Mouse (Mus musculus): Measurements from ENCODE around the gene Rims3. TPM values are rescaled to one million over a fixed set of nuclear protein-coding genes. Genes with fewer than 3 reads are reported as not detected.

Gene Rims3
- polyA plus RNA-seq, 1 experiment from 2014 or later, result 0.41 TPM

DNA sequence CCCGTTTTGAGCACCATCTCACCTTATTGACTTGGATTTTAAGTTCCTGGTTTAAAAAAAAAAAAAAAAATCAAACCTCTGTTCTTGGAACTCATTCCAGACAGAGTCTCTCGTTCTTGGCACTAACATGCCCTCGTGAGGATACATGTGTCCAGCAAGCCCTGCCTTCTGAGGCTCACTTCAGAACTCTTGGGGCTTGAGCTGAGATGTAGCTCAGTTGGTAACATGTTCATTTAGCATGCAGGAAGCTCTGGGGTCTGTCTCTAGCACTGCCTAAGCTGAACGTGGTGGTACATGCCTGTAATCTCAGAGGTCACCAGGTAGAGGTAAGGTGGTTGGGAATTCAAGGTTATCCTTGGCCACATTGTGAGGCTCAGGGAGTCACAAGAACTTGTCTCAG, 31.5 kb downstream of the Rims3 start:
- no peak overlapping the region for H3K4me3 ChIP-seq
- no peak overlapping the region for H3K27ac ChIP-seq
- ATAC-seq (ENCODE audit: low FRiP score, low read depth), result no peak
- no peak overlapping the region for H3K4me2 ChIP-seq (replicated peaks)
- 22% methylated on average over 4 of the region's 4 CpGs for WGBS
- no peaks in the 10 kb centered on the region for H3K27me3 ChIP-seq
- H3K4me1 ChIP-seq, result peaks cover 24% of the 10 kb centered on the region
- H3K9me3 ChIP-seq, result no peaks in the 10 kb centered on the region
- no peaks in the 10 kb centered on the region for H3K36me3 ChIP-seq
- no peak overlapping the region for H3K9ac ChIP-seq

DNA sequence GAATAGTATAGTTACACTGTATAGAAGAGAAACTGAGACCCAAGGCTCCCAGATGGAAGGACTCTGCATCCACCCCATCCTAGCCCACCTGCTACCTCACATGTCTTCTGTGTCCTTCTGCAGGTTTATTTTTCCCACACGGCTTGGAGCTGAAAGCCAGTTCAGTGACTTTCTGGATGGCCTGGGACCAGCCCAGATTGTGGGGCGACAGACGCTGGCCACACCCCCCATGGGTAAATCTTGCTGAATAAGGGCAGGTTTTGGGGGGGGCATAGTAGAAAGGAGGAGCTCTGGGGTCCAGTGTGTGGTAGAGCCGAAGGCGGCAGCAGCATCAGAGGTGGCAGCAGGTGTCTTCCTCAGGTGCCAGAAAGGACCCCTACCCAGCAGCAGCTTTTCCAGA, 32.2 kb downstream of the Rims3 start:
- no peaks in the 10 kb centered on the region for H3K9me3 ChIP-seq
- no peaks in the 10 kb centered on the region for H3K27me3 ChIP-seq
- 84% methylated on average over 5 of the region's 5 CpGs for WGBS
- peaks cover 26% of the 10 kb centered on the region for H3K4me1 ChIP-seq
- H3K36me3 ChIP-seq, result no peaks in the 10 kb centered on the region
- H3K4me2 ChIP-seq (replicated peaks), result no peak overlapping the region
- no peak for ATAC-seq (ENCODE audit: low FRiP score, low read depth)
- H3K9ac ChIP-seq, result no peak overlapping the region
- H3K4me3 ChIP-seq, result no peak overlapping the region
- no peak overlapping the region for H3K27ac ChIP-seq

DNA sequence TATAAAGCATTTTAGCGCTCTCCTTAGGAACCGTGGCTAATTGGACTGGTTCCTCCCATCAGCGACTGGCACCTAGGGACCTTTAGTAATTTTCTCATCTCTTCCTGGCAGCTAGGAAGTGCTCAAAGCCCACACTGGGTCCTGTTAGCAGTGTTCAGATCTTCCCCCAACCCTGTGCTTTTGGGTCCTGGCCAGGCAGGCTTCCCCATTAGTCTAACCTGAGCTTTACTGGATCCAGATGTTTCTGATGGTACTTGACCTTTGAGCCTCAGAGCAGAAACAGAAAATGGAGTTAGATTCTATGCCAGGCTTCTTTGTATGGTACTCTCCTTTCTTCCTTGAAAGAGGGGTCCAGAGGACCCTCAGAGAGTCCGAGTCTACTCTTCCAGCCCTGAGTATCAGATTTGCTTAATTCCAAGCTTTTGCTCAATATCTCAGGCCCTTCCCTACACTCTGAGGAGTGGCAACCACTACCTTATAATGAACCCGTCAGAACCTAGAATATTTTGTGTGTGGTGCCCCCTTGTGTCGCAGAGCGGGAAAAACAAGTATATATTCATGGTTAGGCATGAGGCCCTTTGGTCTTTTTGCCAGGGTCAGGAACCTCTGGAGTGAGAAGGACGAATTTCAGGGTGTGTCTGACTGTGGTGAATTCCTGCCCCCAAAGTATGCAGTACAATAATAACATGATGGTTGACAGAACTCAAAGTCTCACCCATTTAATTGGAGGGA, 32.9 kb downstream of the Rims3 start:
- Histone ChIP-seq H3K36me3 (no peaks in the 10 kb centered on the region), H3K27ac (no peak overlapping the region), H3K9ac (no peak overlapping the region), H3K27me3 (no peaks in the 10 kb centered on the region), H3K4me2 (replicated peaks) (no peak overlapping the region), H3K4me3 (no peak overlapping the region), H3K4me1 (peaks cover 20% of the 10 kb centered on the region), H3K9me3 (no peaks in the 10 kb centered on the region)
- WGBS, result 21% methylated on average over 8 of the region's 8 CpGs
- ATAC-seq (ENCODE audit: low FRiP score, low read depth), result no peak

DNA sequence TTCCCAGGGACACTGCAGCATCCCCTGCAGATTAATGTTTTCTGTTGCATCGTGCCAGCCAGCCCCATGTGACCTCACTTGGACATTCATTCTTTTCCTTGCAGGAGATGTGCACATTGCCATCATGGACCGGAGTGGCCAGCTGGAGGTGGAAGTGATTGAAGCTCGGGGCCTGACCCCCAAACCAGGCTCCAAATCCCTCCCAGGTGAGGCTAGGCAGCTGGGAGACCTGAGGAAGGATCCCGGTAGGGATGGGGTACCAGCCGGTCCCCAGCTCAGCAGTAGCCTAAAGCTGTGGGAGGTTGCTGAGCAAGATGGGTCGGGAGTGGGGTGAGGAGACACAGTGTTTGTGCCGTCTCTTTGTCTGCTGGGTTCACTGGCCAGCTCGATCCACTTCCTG, 34.3 kb downstream of the Rims3 start:
- no peak overlapping the region for H3K4me3 ChIP-seq
- H3K4me1 ChIP-seq, result peaks cover 19% of the 10 kb centered on the region
- H3K27me3 ChIP-seq, result no peaks in the 10 kb centered on the region
- no peak for ATAC-seq (ENCODE audit: low FRiP score, low read depth)
- WGBS, result 67% methylated on average over 8 of the region's 8 CpGs
- H3K4me2 ChIP-seq (replicated peaks), result no peak overlapping the region
- no peaks in the 10 kb centered on the region for H3K9me3 ChIP-seq
- no peak overlapping the region for H3K9ac ChIP-seq
- no peaks in the 10 kb centered on the region for H3K36me3 ChIP-seq
- no peak overlapping the region for H3K27ac ChIP-seq

DNA sequence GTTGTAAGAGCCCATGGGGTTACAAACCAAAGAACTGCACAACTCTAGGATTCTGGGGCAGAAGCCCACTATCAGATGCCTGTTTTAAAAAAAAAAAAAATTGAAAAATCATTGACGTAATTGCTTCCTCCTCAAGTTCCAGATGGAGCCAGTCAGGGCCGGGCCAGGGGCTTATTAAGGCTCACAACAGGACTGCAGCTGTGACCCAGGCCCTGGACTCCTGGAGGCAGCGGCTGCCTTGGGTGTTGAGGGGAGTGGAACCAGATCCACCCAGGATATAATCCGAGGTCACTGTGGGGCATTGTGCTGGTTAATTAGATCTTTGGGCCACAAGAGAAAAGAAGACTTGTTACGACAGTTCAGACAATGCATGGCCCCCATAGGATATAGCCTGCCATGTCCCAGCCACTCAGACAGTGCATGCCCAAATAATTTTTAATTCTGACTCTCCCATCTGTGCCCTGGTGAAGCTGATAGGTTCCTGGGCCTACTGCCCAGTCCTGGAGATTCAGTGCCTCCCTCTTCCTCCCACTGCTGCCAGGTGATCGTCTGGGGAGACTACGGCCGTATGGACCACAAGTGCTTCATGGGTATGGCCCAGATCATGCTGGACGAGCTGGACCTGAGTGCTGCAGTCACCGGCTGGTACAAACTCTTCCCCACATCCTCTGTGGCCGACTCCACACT, 36.3 kb downstream of the Rims3 start:
- WGBS, result 45% methylated on average over 11 of the region's 11 CpGs

DNA sequence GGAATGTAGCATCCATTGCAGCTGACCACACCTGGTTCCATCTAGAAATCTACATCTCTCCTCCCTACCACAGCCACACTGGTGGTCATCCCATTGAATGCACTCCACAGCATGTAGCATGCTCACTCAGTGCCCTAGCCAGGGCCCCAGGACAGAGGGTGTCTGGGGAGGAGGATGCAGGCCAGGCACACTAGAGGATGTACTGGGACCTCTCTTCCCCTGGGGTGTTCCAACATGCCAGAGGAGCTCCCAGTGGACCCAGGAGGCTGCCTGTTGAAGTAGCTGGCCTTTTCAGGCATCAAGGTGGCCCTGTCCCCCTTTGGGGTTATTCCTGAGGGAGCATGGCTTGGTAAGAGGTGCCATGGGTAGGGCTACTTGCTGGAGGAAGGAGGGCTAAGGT, 37.3 kb downstream of the Rims3 start:
- Histone ChIP-seq H3K9ac (no peak overlapping the region), H3K9me3 (no peaks in the 10 kb centered on the region), H3K4me3 (no peak overlapping the region), H3K27ac (no peak overlapping the region), H3K4me1 (peaks cover 12% of the 10 kb centered on the region; the same call in 1 of the 2 replicates), H3K27me3 (no peaks in the 10 kb centered on the region), H3K4me2 (replicated peaks) (no peak overlapping the region), H3K36me3 (no peaks in the 10 kb centered on the region)
- no peak for ATAC-seq (ENCODE audit: low FRiP score, low read depth)

More for the DNA sequence above, 36.3 kb downstream of the Rims3 start:
- H3K4me3 ChIP-seq, result no peak overlapping the region
- no peaks in the 10 kb centered on the region for H3K27me3 ChIP-seq
- H3K4me2 ChIP-seq (replicated peaks), result no peak overlapping the region
- no peaks in the 10 kb centered on the region for H3K36me3 ChIP-seq
- peak; percentile 67; the same call in 1 of the 2 replicates for ATAC-seq (ENCODE audit: low FRiP score, low read depth)
- peaks cover 14% of the 10 kb centered on the region for H3K4me1 ChIP-seq
- H3K27ac ChIP-seq, result no peak overlapping the region
- no peaks in the 10 kb centered on the region for H3K9me3 ChIP-seq
- H3K9ac ChIP-seq, result no peak overlapping the region

DNA sequence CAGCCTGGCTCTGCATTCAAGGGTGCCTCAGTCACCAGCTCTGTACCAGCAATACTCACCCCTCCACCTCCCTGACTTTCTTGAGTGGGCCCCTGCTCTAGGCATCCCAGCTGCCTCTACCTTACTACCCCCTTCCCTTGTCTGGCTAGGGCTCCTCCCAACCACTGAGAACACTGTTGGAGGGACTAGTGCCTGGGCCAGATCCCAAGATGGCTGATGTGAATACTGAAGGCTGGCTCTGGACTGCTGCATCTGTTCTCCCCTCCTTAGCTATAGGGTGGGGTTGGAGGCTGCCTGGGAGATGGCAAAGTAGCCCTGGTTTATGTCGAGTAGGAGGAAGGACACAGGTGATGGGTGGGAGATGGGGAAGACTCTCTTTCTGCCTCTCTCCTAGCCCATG, 37.9 kb downstream of the Rims3 start:
- Histone ChIP-seq H3K27me3 (no peaks in the 10 kb centered on the region), H3K27ac (no peak overlapping the region), H3K4me3 (no peak overlapping the region), H3K36me3 (no peaks in the 10 kb centered on the region), H3K9ac (no peak overlapping the region), H3K4me2 (replicated peaks) (no peak overlapping the region), H3K9me3 (no peaks in the 10 kb centered on the region), H3K4me1 (peaks cover 12% of the 10 kb centered on the region; the same call in 1 of the 2 replicates)
- WGBS, result 56% methylated on average over 1 of the region's 1 CpGs
- no peak for ATAC-seq (ENCODE audit: low FRiP score, low read depth)

DNA sequence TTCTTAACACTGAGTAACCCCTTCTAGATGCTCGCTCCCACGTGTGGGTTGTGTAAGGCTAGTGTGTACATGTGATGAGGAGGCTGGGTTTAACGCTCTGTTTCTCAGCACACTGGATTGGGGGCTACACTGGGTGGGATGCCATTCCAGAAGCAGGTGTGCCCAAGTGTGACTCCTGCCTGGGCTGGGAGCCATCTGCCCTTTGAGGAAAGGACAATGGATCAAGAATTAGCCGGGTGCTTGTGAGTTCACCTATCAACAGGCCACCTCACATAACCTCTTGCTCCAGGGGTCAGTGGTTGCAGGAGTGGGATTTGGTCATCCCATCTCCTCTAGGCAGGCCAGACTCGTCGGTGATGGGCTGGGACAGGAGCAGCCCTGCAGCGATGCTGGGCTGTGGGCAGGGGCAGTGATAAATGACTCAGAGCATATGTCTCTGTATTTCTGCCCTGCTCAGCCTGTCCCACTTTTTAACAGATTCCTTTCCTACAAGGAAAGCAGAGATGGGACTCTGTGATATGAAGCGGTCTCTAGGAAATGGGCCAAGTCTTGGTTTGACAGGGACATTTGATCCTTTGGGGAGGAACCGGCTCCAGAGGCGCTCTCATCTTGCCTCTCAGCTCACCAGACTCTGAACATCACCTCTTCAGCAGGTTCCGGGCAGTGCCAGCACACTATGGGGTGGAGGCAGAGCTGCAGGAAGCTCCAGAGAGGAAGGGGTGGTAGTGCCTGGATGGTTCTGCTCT, 39.2 kb downstream of the Rims3 start:
- Histone ChIP-seq H3K36me3 (no peaks in the 10 kb centered on the region), H3K9me3 (no peaks in the 10 kb centered on the region), H3K27ac (no peak overlapping the region), H3K4me3 (no peak overlapping the region), H3K4me2 (replicated peaks) (no peak overlapping the region), H3K4me1 (peaks cover 12% of the 10 kb centered on the region; the same call in 1 of the 2 replicates), H3K27me3 (no peaks in the 10 kb centered on the region), H3K9ac (no peak overlapping the region)
- no peak for ATAC-seq (ENCODE audit: low FRiP score, low read depth)
- WGBS, result 69% methylated on average over 11 of the region's 11 CpGs

DNA sequence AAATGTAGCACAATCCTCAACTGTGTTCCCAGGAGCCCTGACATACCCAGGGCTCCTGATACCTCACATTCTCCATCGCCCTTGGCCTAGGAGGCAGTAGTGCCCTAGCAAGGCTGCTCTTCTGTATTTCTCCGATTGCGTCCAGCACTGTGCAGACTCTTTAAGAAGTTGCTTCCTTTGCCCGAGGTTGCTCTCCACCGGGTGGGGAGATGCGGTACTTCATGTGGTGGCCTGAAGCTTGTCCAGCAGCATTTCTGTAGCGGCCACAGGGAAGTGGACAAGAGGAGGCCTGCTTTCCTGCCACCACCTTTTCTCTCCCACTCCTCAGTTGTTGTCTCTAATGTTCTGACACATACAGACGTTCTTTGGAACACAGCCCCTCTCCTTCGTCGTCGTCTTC, 40.0 kb downstream of the Rims3 start:
- peaks cover 12% of the 10 kb centered on the region; the same call in 1 of the 2 replicates for H3K4me1 ChIP-seq
- no peaks in the 10 kb centered on the region for H3K27me3 ChIP-seq
- H3K36me3 ChIP-seq, result no peaks in the 10 kb centered on the region
- no peak for ATAC-seq (ENCODE audit: low FRiP score, low read depth)
- H3K9ac ChIP-seq, result no peak overlapping the region
- no peaks in the 10 kb centered on the region for H3K9me3 ChIP-seq
- no peak overlapping the region for H3K4me2 ChIP-seq (replicated peaks)
- 73% methylated on average over 11 of the region's 11 CpGs for WGBS
- no peak overlapping the region for H3K27ac ChIP-seq
- no peak overlapping the region for H3K4me3 ChIP-seq

DNA sequence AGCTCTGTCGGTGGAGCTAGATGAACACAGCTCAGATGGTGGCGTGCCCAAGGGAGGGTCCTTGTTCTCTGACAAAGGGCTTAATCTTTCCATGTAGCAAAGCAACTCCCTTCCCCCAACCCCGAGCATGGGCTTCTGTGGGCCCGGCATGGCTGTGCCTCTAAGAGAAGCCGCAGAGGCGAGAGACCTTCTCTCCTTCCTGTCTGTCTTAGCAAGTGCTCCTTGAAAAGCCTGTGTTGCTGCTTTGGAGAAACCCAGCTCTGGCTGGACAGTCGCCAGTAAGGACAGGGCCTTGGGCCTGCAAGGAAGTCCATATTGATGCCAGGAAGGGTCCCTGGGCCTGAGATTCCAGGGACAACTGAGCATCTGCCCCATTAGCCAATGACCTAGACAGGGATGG, 40.6 kb downstream of the Rims3 start:
- Histone ChIP-seq H3K4me1 (peaks cover 11% of the 10 kb centered on the region; the same call in 1 of the 2 replicates), H3K27me3 (no peaks in the 10 kb centered on the region), H3K27ac (no peak overlapping the region), H3K4me3 (no peak overlapping the region), H3K9ac (no peak overlapping the region), H3K4me2 (replicated peaks) (no peak overlapping the region), H3K9me3 (no peaks in the 10 kb centered on the region), H3K36me3 (no peaks in the 10 kb centered on the region)
- ATAC-seq (ENCODE audit: low FRiP score, low read depth), result no peak
- WGBS, result 80% methylated on average over 7 of the region's 7 CpGs

DNA sequence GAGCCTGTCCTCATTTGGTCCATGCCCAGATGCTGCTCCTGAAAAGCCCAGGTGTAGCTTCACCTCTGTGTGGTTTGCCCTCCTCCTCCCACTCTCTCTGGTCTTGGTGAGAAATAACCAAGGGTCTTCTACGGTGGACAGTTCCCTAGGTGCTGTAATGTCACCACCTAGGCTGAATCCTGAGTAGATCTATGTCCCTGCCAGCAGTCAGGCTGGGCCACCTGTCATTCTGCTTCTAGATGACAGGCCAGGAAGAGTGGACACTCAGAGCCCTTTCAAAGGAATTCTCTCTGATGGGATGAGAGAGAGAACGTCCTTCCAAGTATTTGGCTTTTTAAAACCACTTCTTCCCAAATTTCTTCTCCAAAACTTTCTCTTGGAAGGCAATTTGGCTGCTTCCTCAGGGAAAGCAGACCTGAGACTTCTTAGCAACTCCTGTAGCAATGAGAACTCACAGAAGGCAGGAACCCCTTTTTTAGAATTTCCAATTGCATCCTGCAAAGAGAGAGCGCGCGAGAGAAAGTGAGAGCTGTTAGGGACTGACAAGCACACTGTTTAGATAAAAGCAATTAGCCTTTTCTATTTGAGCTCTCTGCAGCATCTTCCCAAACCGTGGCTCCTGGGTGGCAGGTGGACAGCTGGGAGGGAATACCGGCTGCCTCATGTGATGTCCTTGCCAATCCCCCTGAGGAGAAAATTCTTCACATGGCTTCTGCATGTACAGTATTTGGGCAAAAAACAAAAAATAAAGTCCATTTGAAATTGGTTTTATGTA, 41.4 kb downstream of the Rims3 start:
- Histone ChIP-seq H3K27me3 (no peaks in the 10 kb centered on the region), H3K9ac (no peak overlapping the region), H3K9me3 (no peaks in the 10 kb centered on the region), H3K4me2 (replicated peaks) (no peak overlapping the region), H3K4me3 (no peak overlapping the region), H3K27ac (no peak overlapping the region), H3K36me3 (no peaks in the 10 kb centered on the region), H3K4me1 (peaks cover 4% of the 10 kb centered on the region; the same call in 1 of the 2 replicates)
- no peak for ATAC-seq (ENCODE audit: low FRiP score, low read depth)
- WGBS, result 72% methylated on average over 7 of the region's 7 CpGs

DNA sequence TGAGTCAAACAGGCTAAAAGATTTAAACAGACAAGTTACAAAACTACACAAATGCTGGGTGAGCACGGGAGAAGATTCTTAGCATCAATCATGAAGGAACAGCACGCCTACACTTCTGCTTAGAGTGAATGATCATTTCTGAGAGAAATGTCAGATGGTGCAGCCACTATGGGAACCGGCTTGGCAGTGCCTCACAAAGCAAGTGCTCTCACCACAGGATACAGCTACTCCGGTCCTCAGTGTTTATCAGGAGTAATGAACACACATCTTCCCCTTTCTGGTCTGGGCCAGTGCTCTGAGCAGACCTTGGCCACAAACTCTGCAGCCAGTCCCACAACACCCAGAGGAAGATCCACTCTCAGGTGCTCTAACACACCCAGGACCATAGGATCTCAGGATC, 49.9 kb downstream of the Rims3 start:
- Histone ChIP-seq H3K27me3 (no peaks in the 10 kb centered on the region), H3K27ac (no peak overlapping the region), H3K36me3 (no peaks in the 10 kb centered on the region), H3K4me3 (no peak overlapping the region), H3K9me3 (no peaks in the 10 kb centered on the region), H3K9ac (no peak overlapping the region), H3K4me2 (replicated peaks) (no peak overlapping the region), H3K4me1 (no peaks in the 10 kb centered on the region)
- ATAC-seq (ENCODE audit: low FRiP score, low read depth), result no peak
- WGBS, result 78% methylated on average over 4 of the region's 4 CpGs

All from limb, embryonic 13.5 days (tissue).